Mouse (Mus musculus) embryo, embryonic 10 days (tissue): ENCODE data around the gene Commd1.

Experiments
- DNase-seq: peaks from one replicate; pipeline ENCODE4 v3.0.0-alpha.2; 2015; ENCODE audit warnings: low spot score

The Commd1 gene

DNA sequence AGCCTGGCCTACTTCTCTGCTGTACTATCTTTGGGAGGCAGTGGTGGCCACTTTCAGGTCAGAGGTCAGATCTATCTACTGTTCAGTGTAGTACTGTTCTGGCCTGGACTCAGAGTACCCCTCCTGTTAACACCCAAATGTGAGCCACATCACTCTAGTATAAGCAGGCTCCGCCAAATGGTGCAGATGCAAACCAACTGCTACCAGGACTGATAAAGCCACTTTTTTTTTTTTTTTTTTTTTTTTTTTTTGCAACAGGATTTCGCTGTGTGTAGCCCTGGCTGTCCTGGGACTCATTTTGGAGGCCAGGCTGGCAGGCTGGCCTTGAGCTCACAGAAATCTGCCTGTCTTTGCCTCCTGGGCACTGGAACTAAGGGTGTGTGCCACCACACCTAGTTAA is 43.2 kb downstream of the Commd1 start:
- no peak for DNase-seq

DNA sequence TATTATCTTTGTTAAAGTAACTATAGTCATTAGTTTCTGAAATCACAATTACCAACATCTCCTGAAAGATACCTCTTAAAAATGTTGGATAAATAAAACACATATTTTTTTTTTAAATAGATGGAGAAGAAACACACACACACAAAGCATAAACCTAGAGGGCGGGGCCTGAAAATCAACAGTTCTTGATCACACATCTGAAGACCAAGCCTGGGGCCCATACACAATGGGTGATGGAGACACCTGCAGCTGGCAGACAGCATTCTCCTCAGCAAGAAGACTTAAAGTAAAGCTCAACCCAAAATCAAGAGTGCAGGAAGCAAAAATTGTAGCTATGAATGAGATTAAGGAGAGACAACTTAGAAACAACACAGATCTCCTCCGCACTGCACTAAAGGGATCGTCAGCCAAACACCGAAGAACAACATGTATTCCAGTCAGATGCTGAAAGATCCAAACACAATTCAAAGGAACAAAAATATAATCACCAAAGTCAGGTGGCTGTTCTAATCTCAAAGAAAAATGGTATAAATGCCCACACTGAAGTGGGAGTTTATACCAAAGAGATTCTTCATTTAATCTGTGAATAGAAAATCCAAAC is 44.4 kb downstream of the Commd1 start:
- no peak for DNase-seq

DNA sequence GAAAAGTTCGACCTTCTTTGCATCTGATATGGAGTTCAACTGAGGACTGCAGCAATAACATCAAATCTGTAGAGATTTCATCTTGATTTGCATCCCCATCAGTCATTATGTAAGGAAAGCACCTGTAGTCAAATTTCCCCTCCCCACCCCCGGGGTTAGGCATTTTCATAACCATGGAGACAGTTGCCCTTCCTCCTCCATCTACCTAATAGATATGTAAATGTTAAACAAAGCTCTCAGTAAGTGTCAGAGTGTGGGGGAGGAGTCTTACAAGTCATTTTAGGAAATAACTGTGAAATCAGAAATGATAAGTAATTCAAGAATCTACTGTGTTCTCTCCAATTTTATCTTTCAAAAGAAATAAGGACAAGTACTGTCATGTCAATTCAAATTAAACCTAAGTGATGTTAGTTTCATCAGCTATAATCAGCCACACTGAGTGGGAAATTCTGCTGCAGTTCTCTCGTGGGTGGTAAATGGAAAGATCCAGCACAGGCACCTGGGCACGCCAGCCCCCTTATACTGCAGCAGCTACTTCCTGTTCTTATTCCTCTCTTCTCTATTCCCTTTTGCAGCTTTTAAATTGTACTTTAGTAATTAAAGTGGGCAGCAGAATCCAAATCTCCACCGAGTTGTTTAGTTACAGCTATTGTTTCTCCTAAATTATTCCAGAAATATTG is 45.6 kb downstream of the Commd1 start:
- DNase-seq = no peak

DNA sequence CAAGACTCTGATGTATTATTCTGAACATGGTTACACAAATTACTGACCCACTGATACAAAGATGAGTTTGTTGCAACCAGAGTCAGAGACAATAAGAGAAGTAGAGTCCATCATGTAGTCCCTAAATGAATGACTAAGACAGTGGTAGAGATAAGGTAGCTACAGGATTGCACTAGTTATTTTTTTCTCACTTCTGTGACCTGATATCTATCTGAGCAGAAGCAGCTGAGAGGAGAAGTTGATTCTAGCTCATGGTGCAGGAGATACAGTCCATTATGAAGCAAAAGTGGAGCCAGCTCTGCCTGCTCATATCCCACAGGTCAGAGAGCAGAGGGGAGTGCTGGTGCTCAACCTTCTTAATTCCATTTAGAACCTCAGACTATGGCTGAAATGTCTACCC is 50.0 kb downstream of the Commd1 start:
- no peak for DNase-seq

DNA sequence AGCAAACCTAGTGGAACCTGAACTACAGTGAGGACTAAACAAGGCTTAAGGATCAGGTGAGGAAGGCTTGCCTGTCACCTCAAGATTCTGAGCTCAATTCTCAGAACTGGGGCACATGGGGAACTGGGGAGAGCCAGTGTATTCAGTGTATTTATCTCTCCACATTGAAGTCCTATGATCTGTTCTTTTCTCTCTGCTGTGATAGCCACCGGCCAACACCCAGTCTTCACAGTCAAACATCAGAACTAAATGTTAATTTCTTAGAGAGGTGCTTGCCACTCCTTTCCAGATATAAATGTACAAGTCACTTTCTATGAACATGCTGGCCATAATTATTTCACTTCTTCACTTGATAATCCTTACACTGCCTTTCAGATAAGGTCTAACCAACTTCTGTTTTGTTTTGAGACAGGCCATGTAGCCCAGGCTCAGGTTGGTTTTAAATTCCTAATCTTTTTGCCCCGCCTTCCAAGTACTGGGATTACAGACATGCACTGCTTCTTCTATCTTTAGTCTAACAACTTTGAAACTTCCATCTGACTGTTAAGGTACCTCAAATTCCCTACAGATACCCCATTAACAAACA is 50.8 kb downstream of the Commd1 start:
- DNase-seq = no peak

DNA sequence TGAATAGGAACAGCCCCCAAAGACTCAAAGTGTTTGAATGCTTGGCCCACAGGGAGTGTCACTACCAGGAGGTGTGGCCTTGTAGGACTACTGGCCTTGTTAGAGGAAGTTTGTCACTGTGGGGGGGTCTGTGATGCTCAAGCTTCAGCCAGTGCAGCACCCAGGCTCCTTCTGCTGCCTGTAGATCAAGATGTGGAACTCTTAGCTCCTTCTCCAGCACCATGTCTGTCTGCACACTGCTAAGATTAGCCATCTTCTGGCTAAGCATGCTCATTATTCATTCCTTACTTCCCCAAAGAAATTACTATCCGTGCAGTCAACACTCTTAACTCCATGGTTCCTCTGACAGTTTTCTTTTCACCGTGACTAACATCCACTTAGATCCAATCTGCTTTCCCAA is 52.1 kb downstream of the Commd1 start:
- DNase-seq = no peak

DNA sequence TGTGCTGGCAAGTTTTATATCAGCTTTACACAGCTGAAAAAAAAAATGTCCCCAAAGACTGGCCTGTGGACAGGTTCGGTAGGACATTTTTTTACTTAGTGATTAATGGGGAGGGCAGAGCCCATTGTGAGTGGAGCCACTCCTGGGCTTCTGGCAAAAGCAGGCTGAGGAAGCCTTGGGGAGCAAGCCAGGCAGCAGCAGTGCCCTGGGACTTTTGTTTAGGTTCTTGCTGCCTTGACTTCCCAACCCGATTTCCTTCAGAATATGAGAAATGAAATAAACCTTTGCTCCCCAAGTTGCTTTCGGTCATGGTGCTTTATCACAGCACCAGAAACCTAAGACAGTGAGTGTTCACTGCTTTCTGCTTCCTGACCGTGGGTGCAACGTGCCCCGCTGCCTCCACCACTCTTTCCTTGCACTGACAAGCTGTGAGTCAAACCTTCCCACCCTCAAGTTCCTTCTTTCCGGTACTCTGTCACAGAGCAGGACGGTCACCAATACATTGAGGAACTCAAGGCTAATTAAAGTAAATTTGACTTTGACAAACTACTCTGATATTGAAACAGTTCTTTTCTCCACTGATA is 53.5 kb downstream of the Commd1 start:
- DNase-seq = no peak

DNA sequence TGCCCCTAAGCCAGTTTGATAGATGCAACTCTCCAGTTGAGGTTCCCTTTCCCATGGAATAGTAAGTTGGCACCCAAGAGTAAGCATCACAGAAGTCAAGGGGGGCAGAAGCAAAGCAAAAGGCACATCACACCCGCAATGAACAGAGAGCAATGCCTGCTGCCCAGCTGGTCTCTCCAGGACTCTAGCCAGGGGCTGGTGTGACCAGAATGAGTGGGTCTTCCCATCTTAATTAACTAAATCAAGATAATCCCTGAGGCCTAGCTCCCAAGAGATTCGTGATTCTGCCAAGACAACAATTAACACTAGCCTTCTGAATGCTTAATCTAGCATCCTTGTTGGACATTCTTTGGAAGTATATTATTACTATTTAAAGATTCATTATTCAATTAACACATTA is 58.6 kb downstream of the Commd1 start:
- DNase-seq = no peak

DNA sequence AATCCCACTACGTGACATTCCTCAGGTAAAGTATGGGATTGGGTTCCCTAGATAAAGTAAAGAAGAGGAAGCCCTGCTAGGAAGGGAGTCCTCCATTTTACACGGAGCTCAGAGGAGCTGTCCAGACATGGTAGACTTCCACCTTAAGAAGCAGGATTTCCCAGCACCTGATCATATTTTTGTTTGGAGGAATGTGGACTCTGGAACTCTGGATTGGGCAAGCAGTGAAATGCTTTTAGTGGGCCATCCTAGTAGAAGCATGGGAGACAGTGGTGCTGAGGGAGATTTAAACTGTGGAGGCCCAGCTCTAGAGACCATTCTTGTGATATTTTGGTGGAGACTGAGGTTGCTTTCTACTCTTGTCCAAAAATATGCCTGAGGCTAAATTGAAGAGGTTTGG is 59.6 kb downstream of the Commd1 start:
- DNase-seq = no peak

DNA sequence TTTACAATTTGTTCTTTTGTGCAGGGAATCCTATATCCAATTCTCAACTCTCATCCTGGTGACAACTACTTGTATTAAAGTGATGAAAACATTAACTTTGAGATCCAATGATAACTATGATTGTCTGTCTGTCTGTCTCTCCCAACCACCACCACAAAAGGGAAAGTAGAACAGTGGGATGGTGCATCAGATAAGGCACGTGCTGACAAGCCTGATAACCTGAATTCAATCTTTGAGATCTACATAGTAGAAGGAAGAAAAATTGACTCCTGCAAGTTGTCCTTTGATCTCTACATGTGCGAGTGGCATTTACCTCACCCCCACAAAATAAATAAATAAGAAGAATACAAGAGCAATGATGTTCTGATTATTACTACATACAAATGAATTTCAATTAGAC is 62.8 kb downstream of the Commd1 start:
- DNase-seq = no peak

DNA sequence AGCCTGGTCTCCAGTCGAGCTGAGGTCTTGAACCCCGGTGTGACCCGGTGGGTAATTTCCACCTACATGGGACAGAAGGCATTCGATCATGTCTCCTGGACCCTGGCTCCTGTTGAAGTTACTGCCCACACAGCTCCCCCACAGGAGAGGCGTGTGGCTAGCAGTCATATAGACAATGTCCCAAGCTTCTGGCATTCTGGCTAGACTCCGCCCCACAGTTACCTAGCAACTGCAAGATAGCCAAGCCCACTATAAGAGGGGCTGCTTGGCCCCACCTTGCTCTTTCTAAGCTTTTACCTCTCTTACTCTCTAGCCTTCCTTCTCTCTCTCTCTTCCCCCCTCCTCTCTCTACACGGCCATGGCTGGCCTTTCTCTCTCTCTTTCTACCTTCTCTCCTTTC is 64.4 kb downstream of the Commd1 start:
- no peak for DNase-seq

DNA sequence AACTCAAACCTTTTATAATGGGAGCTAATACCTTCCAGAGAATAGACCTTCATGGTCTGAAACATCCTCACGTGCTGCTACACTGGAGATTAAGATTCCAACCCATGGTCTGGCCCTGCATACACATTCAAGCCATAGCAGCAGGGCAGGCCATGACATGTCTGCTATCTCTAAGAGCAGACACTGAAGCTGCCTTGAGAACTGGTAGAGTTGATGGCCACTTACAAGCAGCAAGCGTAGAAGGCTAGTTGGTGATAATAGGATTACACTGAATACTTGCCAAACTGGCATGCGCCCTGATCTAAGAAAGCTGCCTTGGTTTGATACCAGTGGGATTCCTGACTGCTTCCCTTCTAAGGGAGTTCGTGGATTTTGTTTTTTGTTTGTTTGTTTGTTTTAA is 68.4 kb downstream of the Commd1 start:
- peak; percentile 12 for DNase-seq

DNA sequence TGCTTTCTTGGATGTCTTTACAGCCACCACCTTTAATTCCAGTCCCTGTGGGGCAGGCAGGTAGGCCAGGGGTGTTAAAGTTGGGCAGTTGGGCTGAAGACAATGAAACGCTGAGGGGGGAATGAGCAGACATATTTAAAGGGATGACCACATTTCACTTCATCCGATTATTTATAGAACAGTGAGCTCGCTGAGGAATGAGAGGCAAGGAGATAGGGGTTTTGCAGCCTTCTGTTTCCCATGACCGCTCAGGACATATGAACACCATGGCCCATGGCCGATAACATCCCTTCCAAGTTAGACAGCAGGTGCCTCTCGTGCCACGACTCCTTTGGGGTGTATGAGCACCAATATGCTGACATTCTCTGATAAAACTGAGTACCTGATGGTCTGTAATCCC is 70.4 kb downstream of the Commd1 start:
- DNase-seq = no peak

DNA sequence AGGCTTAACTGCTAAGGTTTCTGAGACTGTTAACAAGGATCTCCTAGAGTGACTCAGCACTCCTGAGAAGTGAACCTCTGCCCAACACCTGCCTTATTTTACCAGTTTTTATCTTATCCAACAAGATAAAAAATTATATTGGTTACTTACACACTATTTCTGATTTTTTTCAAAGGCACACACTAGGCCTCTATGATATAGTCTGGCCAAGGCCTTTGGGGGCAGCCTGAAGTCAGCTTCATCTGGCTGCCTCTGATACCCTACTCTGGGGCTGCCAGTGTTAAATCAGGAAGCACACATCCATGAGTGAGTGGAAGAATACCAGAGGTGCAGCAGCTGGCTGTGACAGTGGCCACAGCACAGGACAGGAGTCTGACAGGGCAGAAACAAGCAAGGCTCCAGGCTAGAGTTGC is 75.7 kb downstream of the Commd1 start:
- DNase-seq = no peak

DNA sequence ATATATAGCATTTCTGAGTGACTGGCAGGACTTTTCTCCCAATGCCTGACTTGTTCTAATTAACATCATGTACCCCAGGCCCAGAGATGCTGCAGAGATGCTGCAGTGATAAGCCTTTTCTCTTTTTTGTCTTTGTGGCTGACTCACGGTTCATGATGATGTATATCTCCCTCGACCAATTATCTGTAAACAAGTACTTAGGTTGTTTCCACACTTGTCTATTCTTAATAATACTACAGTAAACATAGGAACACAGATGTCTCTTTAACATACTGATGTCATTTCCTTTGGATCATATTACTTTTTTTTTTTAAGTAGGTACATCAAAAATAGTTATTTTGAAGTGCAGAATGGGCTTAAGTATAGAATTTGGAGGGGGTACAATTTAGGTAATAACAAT is 79.3 kb downstream of the Commd1 start:
- no peak for DNase-seq

DNA sequence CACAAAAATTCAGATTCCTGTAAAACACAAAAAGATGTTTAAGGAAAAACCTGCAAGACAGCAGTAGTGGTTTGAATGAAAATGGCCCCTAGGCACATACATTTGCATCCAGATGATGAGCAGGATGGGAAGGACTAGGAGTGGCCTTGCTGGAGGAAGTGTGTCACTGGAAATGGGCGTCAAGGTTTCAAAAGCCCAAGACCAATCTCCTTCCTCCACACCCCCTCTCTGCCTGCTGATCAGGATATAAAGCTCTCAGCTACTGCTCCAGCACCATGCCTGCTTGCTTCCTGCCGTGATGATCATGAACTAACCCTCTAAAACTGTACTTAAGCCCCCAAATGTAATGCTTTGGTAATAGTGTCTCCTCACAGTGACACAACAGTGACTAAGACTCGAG is 82.1 kb downstream of the Commd1 start:
- no peak for DNase-seq

DNA sequence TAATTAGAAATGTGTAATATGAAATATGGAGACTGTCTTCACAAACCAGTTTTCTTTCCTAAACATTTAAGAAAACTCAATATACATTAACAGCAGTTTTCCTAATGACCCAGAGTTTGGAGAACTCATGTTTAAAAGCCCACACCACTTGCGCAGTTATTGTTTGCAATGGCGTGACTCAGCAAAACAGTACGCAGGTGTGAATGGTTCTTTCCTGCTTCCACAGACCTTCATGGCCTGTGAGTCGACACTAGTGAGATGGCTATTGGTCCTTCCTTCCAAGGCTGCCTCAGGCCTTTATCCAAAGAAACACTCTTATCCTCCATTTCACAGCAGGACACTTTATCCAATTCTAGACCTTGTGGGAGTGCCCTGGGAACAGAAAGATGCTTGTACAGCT is 84.5 kb downstream of the Commd1 start:
- no peak for DNase-seq

DNA sequence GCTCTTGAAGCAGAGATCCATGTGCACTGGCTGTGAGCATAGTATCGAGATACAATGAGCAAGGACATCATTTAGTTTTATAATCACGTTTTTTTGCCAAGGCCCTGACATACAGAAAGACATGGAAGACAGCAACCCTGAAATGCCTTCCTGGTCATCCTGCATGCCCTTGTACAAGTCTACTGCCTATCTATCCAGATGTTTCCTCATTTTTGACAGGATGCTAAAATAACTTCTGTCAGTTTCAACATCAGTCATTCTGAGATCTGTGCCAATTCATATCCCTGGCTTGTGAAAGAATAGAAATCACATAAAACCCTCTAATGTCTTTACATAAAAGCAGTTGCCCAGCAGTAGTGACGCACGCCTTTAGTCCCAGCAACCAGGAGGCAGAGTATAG is 85.1 kb downstream of the Commd1 start:
- no peak for DNase-seq

DNA sequence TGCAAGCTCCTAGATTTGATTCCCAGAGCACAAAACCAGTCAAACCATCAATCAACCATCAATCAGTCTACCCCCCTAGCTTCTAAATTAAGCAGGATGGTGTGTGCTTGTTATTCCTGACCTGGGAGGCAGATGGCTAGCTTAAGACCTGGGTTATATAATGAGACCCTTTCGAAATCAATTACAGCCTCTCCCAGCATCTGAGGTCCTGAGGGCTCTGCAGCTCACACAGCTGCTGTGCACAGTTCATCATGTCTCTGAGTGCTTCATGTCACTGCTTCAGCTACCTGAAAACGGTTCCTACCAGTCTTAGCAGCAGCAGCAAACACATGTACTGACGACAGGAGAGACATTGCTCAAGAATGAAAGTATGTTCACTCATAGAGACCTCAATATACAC is 89.1 kb downstream of the Commd1 start:
- DNase-seq = no peak

DNA sequence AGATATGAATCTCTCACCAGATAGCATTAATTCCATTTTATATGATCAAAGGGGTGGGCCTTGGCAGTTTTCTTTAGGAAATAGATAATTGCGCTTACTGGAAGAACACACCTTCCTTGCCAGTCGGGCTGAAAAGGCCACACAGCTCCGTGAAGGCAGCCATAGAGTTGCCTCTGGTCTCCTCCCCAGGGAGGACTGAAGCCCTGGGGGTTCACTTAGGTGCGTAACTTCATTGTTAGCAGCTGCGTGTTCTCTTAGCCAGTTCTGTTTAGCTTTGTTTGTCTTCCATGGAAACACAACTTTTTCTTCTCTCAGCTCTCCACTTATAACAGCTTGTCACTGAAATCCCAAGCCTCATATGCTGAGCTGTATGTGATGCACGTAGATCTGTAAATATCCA is 89.7 kb downstream of the Commd1 start:
- DNase-seq = no peak

DNA sequence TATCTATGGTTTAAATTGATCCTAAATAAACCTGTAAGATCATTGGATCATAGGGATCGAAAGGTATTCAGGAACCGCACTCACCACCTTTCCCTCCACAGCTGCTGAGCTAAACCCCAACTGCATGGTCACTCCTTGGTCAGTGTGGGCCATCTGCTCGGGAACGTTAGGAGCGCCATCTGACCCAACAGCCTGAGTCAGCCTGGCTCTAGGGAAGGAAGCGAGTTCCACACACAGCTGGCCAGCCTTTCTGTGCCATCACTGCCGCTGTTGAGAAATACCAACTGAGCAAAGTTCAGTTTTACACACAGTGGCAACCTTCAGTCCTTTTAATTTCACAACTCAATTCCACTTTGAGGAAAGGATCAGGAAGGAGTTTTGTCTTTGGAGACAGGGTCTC is 90.3 kb downstream of the Commd1 start:
- DNase-seq = no peak

DNA sequence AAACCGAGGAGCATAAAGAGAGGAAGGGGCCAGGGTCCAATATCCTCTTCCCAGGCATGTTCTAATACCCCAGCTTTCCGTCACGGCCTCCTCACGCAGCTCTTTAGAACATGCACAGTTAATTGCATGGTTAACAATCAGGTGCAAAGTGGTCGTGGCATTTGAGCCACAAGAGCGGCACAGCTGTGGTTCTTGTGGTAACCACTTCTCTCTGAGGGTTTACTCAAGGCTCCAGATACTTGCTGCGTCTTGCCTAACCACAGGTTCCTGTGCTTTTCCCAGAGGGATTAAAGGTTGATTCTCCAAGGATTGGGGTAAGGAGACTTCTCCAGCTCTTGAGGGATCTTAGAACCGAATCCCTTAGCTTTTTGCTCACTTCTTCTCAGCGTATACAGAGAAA is 90.9 kb downstream of the Commd1 start:
- no peak for DNase-seq

DNA sequence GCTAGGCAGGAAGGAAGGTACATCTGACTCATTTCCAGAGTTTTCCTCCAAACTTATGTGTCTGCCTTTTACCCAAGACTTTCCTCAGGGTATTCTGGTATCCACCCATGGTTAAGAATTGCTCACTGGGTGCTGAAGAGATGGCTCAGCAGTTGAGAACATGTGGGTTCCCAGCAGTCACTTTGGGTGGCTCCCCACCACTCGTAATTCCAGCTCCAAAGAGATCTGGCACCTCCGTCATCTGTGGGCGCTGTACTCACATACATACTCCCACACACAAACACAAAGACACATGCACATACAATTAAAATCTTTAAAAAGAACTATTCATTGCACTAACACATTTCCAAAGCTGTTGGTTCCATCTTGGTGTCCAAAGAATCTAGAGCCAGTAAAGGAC is 93.0 kb downstream of the Commd1 start:
- DNase-seq = no peak

DNA sequence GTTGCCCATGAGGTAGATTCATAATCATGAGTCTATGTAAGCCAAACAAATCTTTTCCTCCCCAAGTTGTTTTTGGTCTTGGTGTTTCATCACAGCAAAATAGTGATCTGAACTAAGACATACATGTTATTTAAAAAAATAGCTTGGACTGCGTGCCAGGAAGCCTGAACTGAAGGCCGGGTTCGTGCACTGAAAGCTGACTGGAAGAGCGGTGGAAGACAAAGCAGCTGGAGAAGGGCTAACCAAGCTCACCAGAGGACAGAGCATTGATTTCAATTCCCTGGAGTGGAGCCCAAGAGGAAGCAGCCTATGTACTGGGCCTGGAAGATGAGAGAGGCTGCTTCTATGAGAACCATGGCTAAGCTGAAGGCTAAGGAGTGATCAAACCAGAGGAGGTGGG is 95.2 kb downstream of the Commd1 start:
- no peak for DNase-seq
